Mouse (Mus musculus) heart, postnatal 0 days (tissue): ENCODE measurements at regions not wholly inside any gene's neighbourhood (a gene's known extent, or its start where the extent isn't known, plus 50 kb on each side); places are given as distances from the start of the nearest gene placed in this dataset.
"Not testable (repeated sequence)": the region's sequence is repeated elsewhere in the genome, so short reads cannot be mapped to it uniquely, and the experiment has no call there.

Experiments used
- ATAC-seq: fragments of 200-750 bp; cut with Nextera tagmentation; 2 replicates; pipeline ENCODE4 v1.8.0; 2017; ENCODE audit warnings: low read depth, moderate number of reproducible peaks, moderate library complexity; ENCODE audit not compliant: insufficient read depth
- DNase-seq: peaks from one replicate; pipeline ENCODE4 v3.0.0-alpha.2; 2016; ENCODE audit warnings: low spot score
- H3K27ac ChIP-seq: fragments of 300-500 bp; sonication (generic); 2 replicates; pipeline ENCODE4 v1.5.1; 2014; ENCODE audit warnings: low read depth, mild to moderate bottlenecking
- H3K27me3 ChIP-seq: fragments of 300-500 bp; sonication (generic); 2 replicates; pipeline ENCODE4 v1.6.1; 2014; ENCODE audit warnings: low read length, mixed read lengths; ENCODE audit not compliant: control insufficient read depth, insufficient read depth
- H3K36me3 ChIP-seq: fragments of 300-500 bp; sonication (generic); replicated peaks from 2 replicates; pipeline ENCODE4 v1.6.1; 2014; ENCODE audit warnings: low read length, mixed read lengths; ENCODE audit not compliant: control insufficient read depth, insufficient read depth
- H3K4me1 ChIP-seq: fragments of 300-500 bp; sonication (generic); 2 replicates; pipeline ENCODE4 v1.6.1; 2014; ENCODE audit warnings: antibody characterized with exemption; ENCODE audit not compliant: control insufficient read depth, insufficient read depth
- H3K4me2 ChIP-seq: fragments of 300-500 bp; sonication (generic); 2 replicates; pipeline ENCODE4 v1.6.1; 2014; ENCODE audit warnings: low read depth, mild to moderate bottlenecking, low read length, moderate library complexity
- H3K4me3 ChIP-seq: fragments of 300-500 bp; sonication (generic); 2 replicates; pipeline ENCODE4 v1.5.1; 2014; ENCODE audit warnings: low read depth, low read length
- H3K9ac ChIP-seq: fragments of 300-500 bp; sonication (generic); replicated peaks from 2 replicates; pipeline ENCODE4 v1.6.1; 2014; ENCODE audit warnings: low read depth, low read length, mixed read lengths
- H3K9me3 ChIP-seq: fragments of 300-500 bp; sonication (generic); replicated peaks from 2 replicates; pipeline ENCODE4 v1.6.1; 2016; ENCODE audit warnings: low read length; ENCODE audit not compliant: control insufficient read depth
- CTCF ChIP-seq: IDR thresholded peaks from 2 replicates; pipeline ENCODE4 v1.5.1; 2016; ENCODE audit warnings: antibody characterized with exemption, control low read depth, low read depth
- EP300 ChIP-seq: IDR thresholded peaks from 2 replicates; pipeline ENCODE4 v1.6.1; 2016; ENCODE audit warnings: antibody characterized with exemption, low read depth
- WGBS: fragments of 180-500 bp; shearing (Covaris S2); extraction: QIAGEN DNeasy Blood & Tissue Kit; methylation state at CpG from one replicate; pipeline ENCODE4 v1.1.7; 2014; 5-methylcytosine and 5-hydroxymethylcytosine counted together

GRCm38 (mm10) chr15:19242962-19243361 lies 424.2 kb downstream of the Cdh10 start:
- H3K4me3 ChIP-seq, H3K4me1 ChIP-seq, H3K27ac ChIP-seq, H3K9ac ChIP-seq, H3K9me3 ChIP-seq, H3K36me3 ChIP-seq, H3K27me3 ChIP-seq, ATAC-seq, H3K4me2 ChIP-seq: not testable (repeated sequence)
- 36% methylated on average over 2 of the region's 2 CpGs for WGBS
- peak; percentile 5 for DNase-seq

DNA sequence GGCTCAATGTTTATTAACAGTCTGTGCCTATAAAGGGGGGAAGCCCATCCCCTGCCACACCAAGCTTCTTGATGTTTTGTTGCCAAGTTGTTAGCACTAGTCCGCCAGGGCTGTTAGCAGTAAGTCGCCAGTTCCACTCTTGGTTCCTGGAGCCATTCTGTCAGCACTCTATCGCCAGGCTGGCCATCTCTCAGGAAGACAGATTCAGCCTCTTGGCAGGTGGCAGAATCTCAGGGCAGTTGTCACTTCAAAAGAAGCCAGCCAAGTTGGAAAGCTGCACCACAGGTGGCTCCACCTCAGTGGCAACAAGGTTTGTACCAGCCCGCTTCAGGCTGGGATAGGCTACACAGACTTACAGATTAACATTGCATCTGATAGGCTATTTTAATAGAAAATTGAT lies 428.7 kb downstream of the Cdh10 start:
- Histone ChIP-seq H3K27me3 (no peaks in the 10 kb centered on the region), H3K9me3 (no peaks in the 10 kb centered on the region), H3K9ac (no peak overlapping the region), H3K27ac (no peak overlapping the region), H3K4me1 (no peaks in the 10 kb centered on the region), H3K36me3 (no peaks in the 10 kb centered on the region), H3K4me3 (no peak overlapping the region), H3K4me2 (no peak overlapping the region)
- DNase-seq, result no peak
- no peak for ATAC-seq
- 34% methylated on average over 4 of the region's 4 CpGs for WGBS
- TF ChIP-seq EP300, result no peak
- no peak for TF ChIP-seq CTCF

GRCm38 (mm10) chr15:19275968-19276826 lies 457.4 kb downstream of the Cdh10 start:
- Histone ChIP-seq H3K36me3 (no peaks in the 10 kb centered on the region), H3K9me3 (no peaks in the 10 kb centered on the region), H3K27ac (no peak overlapping the region), H3K27me3 (no peaks in the 10 kb centered on the region), H3K4me1 (no peaks in the 10 kb centered on the region), H3K4me3 (no peak overlapping the region), H3K4me2 (0 out of 2 replicates have a peak overlapping the region, but pooled peaks have one; percentile 12), H3K9ac (no peak overlapping the region)
- WGBS, result 44% methylated on average over 10 of the region's 10 CpGs
- TF ChIP-seq CTCF (peak; percentile 59), EP300 (no peak)
- ATAC-seq (no peak), DNase-seq (peak; percentile 20)

- TF ChIP-seq EP300, result no peak
- no peak for TF ChIP-seq CTCF
- no peak overlapping the region for H3K9ac ChIP-seq
- no peak for DNase-seq
- no peak overlapping the region for H3K4me3 ChIP-seq
- H3K27ac ChIP-seq, result no peak overlapping the region
- no peak for ATAC-seq
- H3K27me3 ChIP-seq, result no peaks in the 10 kb centered on the region
- no peaks in the 10 kb centered on the region for H3K9me3 ChIP-seq
- no peaks in the 10 kb centered on the region for H3K36me3 ChIP-seq
- no peaks in the 10 kb centered on the region for H3K4me1 ChIP-seq
- WGBS, result 85% methylated on average over 1 of the region's 1 CpGs
- no peak overlapping the region for H3K4me2 ChIP-seq
Observed at GRCm38 (mm10) chr15:19316380-19316779, 497.6 kb downstream of the Cdh10 start.

- Histone ChIP-seq H3K27ac (no peak overlapping the region), H3K9ac (no peak overlapping the region), H3K27me3 (no peaks in the 10 kb centered on the region), H3K36me3 (no peaks in the 10 kb centered on the region), H3K4me3 (no peak overlapping the region), H3K4me1 (no peaks in the 10 kb centered on the region), H3K4me2 (no peak overlapping the region), H3K9me3 (no peaks in the 10 kb centered on the region)
- TF ChIP-seq EP300 (no peak), CTCF (no peak)
- DNase-seq (no peak), ATAC-seq (no peak)
- 62% methylated on average over 1 of the region's 1 CpGs for WGBS
Observed at GRCm38 (mm10) chr15:19356322-19356721, 537.6 kb downstream of the Cdh10 start.

DNA sequence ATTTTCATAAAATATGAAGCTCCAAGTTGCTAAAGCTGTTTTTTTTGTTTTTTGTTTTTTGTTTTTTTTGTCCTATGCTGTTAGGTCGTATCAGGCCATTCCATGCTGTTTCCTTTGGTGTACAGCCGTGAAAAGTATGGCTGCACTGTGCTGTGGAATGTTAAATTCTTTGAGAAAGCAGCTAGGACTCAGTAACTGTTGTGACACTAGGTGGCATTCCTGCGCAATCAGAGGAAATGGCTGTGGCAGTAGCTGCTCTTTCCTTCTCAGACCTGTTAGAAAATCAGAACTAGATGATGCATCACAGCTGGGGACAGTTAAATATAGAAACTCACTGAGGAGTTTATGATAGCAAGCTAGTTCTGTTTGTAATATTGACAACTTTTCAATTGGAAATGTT lies 541.9 kb downstream of the Cdh10 start:
- Histone ChIP-seq H3K27ac (no peak overlapping the region), H3K4me1 (no peaks in the 10 kb centered on the region), H3K9me3 (no peaks in the 10 kb centered on the region), H3K27me3 (no peaks in the 10 kb centered on the region), H3K36me3 (no peaks in the 10 kb centered on the region), H3K9ac (no peak overlapping the region), H3K4me3 (no peak overlapping the region), H3K4me2 (no peak overlapping the region)
- 18% methylated on average over 3 of the region's 3 CpGs for WGBS
- no peak for ATAC-seq
- peak; percentile 37 for TF ChIP-seq CTCF
- no peak for TF ChIP-seq EP300
- DNase-seq, result no peak
